Mouse (Mus musculus) embryonic fibroblast, embryonic 13.5 days (primary cell): ENCODE measurements around the gene Adk.

Source experiments
- CTCF ChIP-seq: IDR thresholded peaks from 2 replicates; pipeline ENCODE4 v1.5.1; 2011; ENCODE audit warnings: mild to moderate bottlenecking, control low read depth, low read length, moderate library complexity, borderline replicate concordance; ENCODE audit not compliant: insufficient read depth
- POLR2A ChIP-seq: IDR thresholded peaks from 2 replicates; pipeline ENCODE4 v1.6.1; 2011; ENCODE audit warnings: low read depth, mild to moderate bottlenecking, control low read depth, low read length, moderate library complexity

- TF ChIP-seq CTCF (no peak), POLR2A (no peak)
These were observed 427.2 kb downstream of the Adk start for GRCm38 (mm10) chr14:21479566-21479965.
